Mouse (Mus musculus): ENCODE measurements at regions not wholly inside any gene's neighbourhood (a gene's known extent, or its start where the extent isn't known, plus 50 kb on each side); places are given as distances from the start of the nearest gene placed in this dataset.
A peak's percentile ranks its signal among the peaks of the same experiment; 100 is the strongest.

- Histone ChIP-seq H3K4me2 (ENCODE audit: low read length) (no peak overlapping the region), H3K9me3 (replicated peaks; ENCODE audit: low read length) (no peaks in the 10 kb centered on the region), H3K4me3 (replicated peaks; ENCODE audit: low read depth, low read length) (no peak overlapping the region), H3K9ac (ENCODE audit: low read depth, low read length) (no peak overlapping the region), H3K4me1 (replicated peaks; ENCODE audit: insufficient read depth, low read length) (no peaks in the 10 kb centered on the region), H3K27me3 (ENCODE audit: insufficient read depth, low read length) (no peaks in the 10 kb centered on the region), H3K27ac (no peak overlapping the region), H3K36me3 (ENCODE audit: insufficient read depth, low read length) (no peaks in the 10 kb centered on the region)
- DNase-seq (ENCODE audit: low spot score) (no peak), ATAC-seq (replicated peaks; ENCODE audit: low FRiP score, low read depth) (no peak)
- WGBS: 81% methylated on average over 5 of the region's 5 CpGs
- no peak for TF ChIP-seq CTCF (IDR thresholded peaks at IDR 0.05; ENCODE audit: low read depth)
These were observed 409.4 kb upstream of the BC052040 start for GRCm38 (mm10) chr2:115172111-115172510.

GRCm38 (mm10) chr2:115177076-115177475 is 404.4 kb upstream of the BC052040 start:
- 87% methylated on average over 1 of the region's 1 CpGs for WGBS

GRCm38 (mm10) chr2:115177896-115178295 is 403.6 kb upstream of the BC052040 start:
- Histone ChIP-seq H3K4me2 (ENCODE audit: low read length) (no peak overlapping the region), H3K9ac (ENCODE audit: low read depth, low read length) (no peak overlapping the region), H3K27me3 (ENCODE audit: insufficient read depth, low read length) (no peaks in the 10 kb centered on the region), H3K27ac (no peak overlapping the region), H3K36me3 (ENCODE audit: insufficient read depth, low read length) (no peaks in the 10 kb centered on the region), H3K4me3 (replicated peaks; ENCODE audit: low read depth, low read length) (no peak overlapping the region), H3K4me1 (replicated peaks; ENCODE audit: insufficient read depth, low read length) (no peaks in the 10 kb centered on the region), H3K9me3 (replicated peaks; ENCODE audit: low read length) (no peaks in the 10 kb centered on the region)
- no peak for TF ChIP-seq CTCF (IDR thresholded peaks at IDR 0.05; ENCODE audit: low read depth)
- no peak for ATAC-seq (replicated peaks; ENCODE audit: low FRiP score, low read depth)
- WGBS: 75% methylated on average over 1 of the region's 1 CpGs
- DNase-seq (ENCODE audit: low spot score): no peak

More at GRCm38 (mm10) chr2:115177076-115177475, 404.4 kb upstream of the BC052040 start:
- Histone ChIP-seq H3K4me3 (replicated peaks; ENCODE audit: low read depth, low read length) (no peak overlapping the region), H3K9ac (ENCODE audit: low read depth, low read length) (no peak overlapping the region), H3K4me2 (ENCODE audit: low read length) (no peak overlapping the region), H3K27me3 (ENCODE audit: insufficient read depth, low read length) (no peaks in the 10 kb centered on the region), H3K36me3 (ENCODE audit: insufficient read depth, low read length) (no peaks in the 10 kb centered on the region), H3K4me1 (replicated peaks; ENCODE audit: insufficient read depth, low read length) (no peaks in the 10 kb centered on the region), H3K27ac (no peak overlapping the region), H3K9me3 (replicated peaks; ENCODE audit: low read length) (no peaks in the 10 kb centered on the region)
- DNase-seq (ENCODE audit: low spot score) (no peak), ATAC-seq (replicated peaks; ENCODE audit: low FRiP score, low read depth) (no peak)
- TF ChIP-seq CTCF (IDR thresholded peaks at IDR 0.05; ENCODE audit: low read depth): no peak

GRCm38 (mm10) chr2:115211191-115211590 is 370.3 kb upstream of the BC052040 start:
- no peak overlapping the region for H3K4me3 ChIP-seq (replicated peaks; ENCODE audit: low read depth, low read length)
- no peaks in the 10 kb centered on the region for H3K36me3 ChIP-seq (ENCODE audit: insufficient read depth, low read length)
- H3K9ac ChIP-seq (ENCODE audit: low read depth, low read length): no peak overlapping the region
- ATAC-seq (replicated peaks; ENCODE audit: low FRiP score, low read depth): no peak
- no peak overlapping the region for H3K27ac ChIP-seq
- no peak for DNase-seq (ENCODE audit: low spot score)
- no peak for TF ChIP-seq CTCF (IDR thresholded peaks at IDR 0.05; ENCODE audit: low read depth)
- no peaks in the 10 kb centered on the region for H3K9me3 ChIP-seq (replicated peaks; ENCODE audit: low read length)
- H3K4me2 ChIP-seq (ENCODE audit: low read length): no peak overlapping the region
- H3K27me3 ChIP-seq (ENCODE audit: insufficient read depth, low read length): no peaks in the 10 kb centered on the region
- no peaks in the 10 kb centered on the region for H3K4me1 ChIP-seq (replicated peaks; ENCODE audit: insufficient read depth, low read length)

- WGBS: 22% methylated on average over 18 of the region's 18 CpGs
- Histone ChIP-seq H3K9me3 (replicated peaks; ENCODE audit: low read length) (no peaks in the 10 kb centered on the region), H3K4me2 (ENCODE audit: low read length) (peak overlapping the region; percentile 37), H3K36me3 (ENCODE audit: insufficient read depth, low read length) (no peaks in the 10 kb centered on the region), H3K9ac (ENCODE audit: low read depth, low read length) (no peak overlapping the region), H3K27ac (no peak overlapping the region), H3K27me3 (ENCODE audit: insufficient read depth, low read length) (no peaks in the 10 kb centered on the region), H3K4me1 (replicated peaks; ENCODE audit: insufficient read depth, low read length) (no peaks in the 10 kb centered on the region), H3K4me3 (replicated peaks; ENCODE audit: low read depth, low read length) (no peak overlapping the region)
- ATAC-seq (replicated peaks; ENCODE audit: low FRiP score, low read depth): no peak
- peak; percentile 51 for DNase-seq (ENCODE audit: low spot score)
- TF ChIP-seq CTCF (IDR thresholded peaks at IDR 0.05; ENCODE audit: low read depth): no peak
These were observed 368.1 kb upstream of the BC052040 start for GRCm38 (mm10) chr2:115213181-115213970.

GRCm38 (mm10) chr2:115214292-115214691 is 367.2 kb upstream of the BC052040 start:
- TF ChIP-seq CTCF (IDR thresholded peaks at IDR 0.05; ENCODE audit: low read depth): no peak
- Histone ChIP-seq H3K9ac (ENCODE audit: low read depth, low read length) (no peak overlapping the region), H3K36me3 (ENCODE audit: insufficient read depth, low read length) (no peaks in the 10 kb centered on the region), H3K27me3 (ENCODE audit: insufficient read depth, low read length) (no peaks in the 10 kb centered on the region), H3K4me2 (ENCODE audit: low read length) (no peak overlapping the region), H3K27ac (no peak overlapping the region), H3K4me1 (replicated peaks; ENCODE audit: insufficient read depth, low read length) (no peaks in the 10 kb centered on the region), H3K9me3 (replicated peaks; ENCODE audit: low read length) (no peaks in the 10 kb centered on the region), H3K4me3 (replicated peaks; ENCODE audit: low read depth, low read length) (no peak overlapping the region)
- DNase-seq (ENCODE audit: low spot score) (peak; percentile 59), ATAC-seq (replicated peaks; ENCODE audit: low FRiP score, low read depth) (no peak)
- 61% methylated on average over 6 of the region's 6 CpGs for WGBS
